Comparison of ENCODE assay signal across 18 mouse cellular contexts in the genomic region with DNA sequence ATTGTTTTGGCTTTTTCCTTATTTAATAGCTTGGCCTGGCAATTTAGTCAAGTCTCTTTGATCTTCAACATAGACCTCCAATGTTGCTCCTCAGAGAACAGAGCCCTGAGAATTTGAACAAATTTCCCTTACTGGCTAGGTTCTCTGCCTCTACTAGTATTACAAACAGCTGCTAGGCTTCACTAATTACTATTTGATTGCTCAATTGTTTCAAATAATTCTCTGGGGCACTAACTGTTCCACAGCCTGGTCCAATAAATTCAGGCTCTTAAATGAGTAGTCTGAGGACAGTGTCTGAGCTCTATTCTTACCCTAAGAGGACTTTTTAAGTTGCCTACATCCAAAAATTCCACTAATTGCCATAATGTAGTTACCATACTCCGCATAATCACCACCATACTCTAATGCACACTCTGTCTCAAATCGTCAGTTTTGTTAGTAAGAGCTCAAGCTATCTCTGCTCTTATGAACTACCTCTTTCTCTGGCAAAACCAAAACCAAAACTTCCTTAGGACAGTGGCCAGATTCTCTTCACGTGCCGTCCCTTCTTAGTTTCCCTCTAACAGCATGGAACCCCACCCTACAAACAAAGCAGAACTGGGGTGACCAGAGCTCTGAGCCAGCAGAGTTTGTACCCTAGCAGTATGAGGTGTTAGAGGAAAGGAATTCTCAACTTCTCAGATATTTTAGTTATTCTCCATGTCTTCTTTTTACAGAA.
DNase-seq lines count a peak whose midpoint lies in the region; ATAC-seq and TF ChIP-seq lines count a peak whose summit lies in the region.
"Had no signal": no experiment of that assay in that cellular context is flagged by ENCODE, and none has a peak within 500 bp of the region (broad histone marks: within the 10 kb centered on the region; RNA-seq: fewer than 3 reads in every experiment).

No protein-coding gene starts in this region.

- H3K9me3 ChIP-seq in lung, postnatal 0 days (ENCODE audit: low read length): no peaks in the 10 kb centered on the region
- no peaks in the 10 kb centered on the region for H3K9me3 ChIP-seq in midbrain, embryonic 11.5 days (ENCODE audit: control insufficient read depth, low read length)
- H3K9me3 ChIP-seq: embryonic facial prominence, embryonic 13.5 days; midbrain, embryonic 13.5 days; neural tube, embryonic 15.5 days had no signal

- peak; percentile 95 for DNase-seq in heart, adult 11 months
- no peak for DNase-seq in heart, postnatal 4 days
- peak; percentile 48 to 50 for DNase-seq in spleen, postnatal 36 days (ENCODE audit: low spot score in 2 of 2)
- no peak for DNase-seq in spleen, adult 18-20 months
- peak; percentile 64 for DNase-seq in lung, postnatal 0 days (ENCODE audit: low spot score)
- DNase-seq in splenic B cell, adult 2 months (ENCODE audit: low read depth, low spot score): peak; percentile 66
- no peak for DNase-seq in layer of hippocampus, adult 18-20 months (ENCODE audit: low spot score in 2 of 2)
- DNase-seq in midbrain, embryonic 11.5 days (ENCODE audit: low spot score, missing footprints): no peak
- DNase-seq: adrenal gland, postnatal 36 days; cerebellum, adult 9-10 months; forebrain, postnatal 0 days; thymus, postnatal 14 days had no signal

- no peaks in the 10 kb centered on the region for H3K4me1 ChIP-seq in lung, postnatal 0 days (ENCODE audit: insufficient read depth, low read depth, low read length)
- H3K4me1 ChIP-seq in midbrain, embryonic 11.5 days (ENCODE audit: control insufficient read depth, insufficient read depth, low read length): no peaks in the 10 kb centered on the region
- H3K4me1 ChIP-seq: midbrain, embryonic 13.5 days; neural tube, embryonic 15.5 days had no signal

- TF ChIP-seq EP300 in lung, postnatal 0 days (IDR thresholded peaks at IDR 0.05): no peak

- no peaks in the 10 kb centered on the region for H3K27me3 ChIP-seq in lung, postnatal 0 days (replicated peaks; ENCODE audit: insufficient read depth, low read length)
- H3K27me3 ChIP-seq in splenic B cell, adult 2 months (ENCODE audit: control insufficient read depth, insufficient read depth, low read length, poor library complexity, severe bottlenecking): no peaks in the 10 kb centered on the region
- no peaks in the 10 kb centered on the region for H3K27me3 ChIP-seq in midbrain, embryonic 11.5 days (ENCODE audit: control insufficient read depth, insufficient read depth, low read length)
- H3K27me3 ChIP-seq: embryonic facial prominence, embryonic 13.5 days; midbrain, embryonic 13.5 days; neural tube, embryonic 15.5 days had no signal

- H3K27ac ChIP-seq in lung, postnatal 0 days (ENCODE audit: low read length): peak overlapping the region; percentile 4
- H3K27ac ChIP-seq in midbrain, embryonic 11.5 days (ENCODE audit: low read depth, low read length): no peak overlapping the region
- H3K27ac ChIP-seq: embryonic facial prominence, embryonic 13.5 days; midbrain, embryonic 13.5 days; neural tube, embryonic 15.5 days had no signal

- H3K36me3 ChIP-seq in lung, postnatal 0 days (ENCODE audit: insufficient read depth, low read length): no peaks in the 10 kb centered on the region
- peaks cover 2% of the 10 kb centered on the region; the same call in 1 of the 2 replicates for H3K36me3 ChIP-seq in splenic B cell, adult 2 months (ENCODE audit: control insufficient read depth, insufficient read depth, low read length, poor library complexity, severe bottlenecking)
- no peaks in the 10 kb centered on the region for H3K36me3 ChIP-seq in midbrain, embryonic 11.5 days (ENCODE audit: control insufficient read depth, insufficient read depth, low read length)
- H3K36me3 ChIP-seq: embryonic facial prominence, embryonic 13.5 days; midbrain, embryonic 13.5 days; neural tube, embryonic 15.5 days had no signal

- H3K4me3 ChIP-seq in lung, postnatal 0 days (ENCODE audit: low read depth, low read length): no peak overlapping the region
- no peak overlapping the region for H3K4me3 ChIP-seq in midbrain, embryonic 11.5 days (ENCODE audit: low read depth, low read length)
- H3K4me3 ChIP-seq: embryonic facial prominence, embryonic 13.5 days; midbrain, embryonic 13.5 days; neural tube, embryonic 15.5 days had no signal

- WGBS in lung, postnatal 0 days: 59% methylated on average over 4 of the region's 4 CpGs
- 92% methylated on average over 4 of the region's 4 CpGs for WGBS in midbrain, embryonic 11.5 days

- no peak overlapping the region for H3K9ac ChIP-seq in lung, postnatal 0 days (replicated peaks; ENCODE audit: low read depth)
- H3K9ac ChIP-seq in midbrain, embryonic 11.5 days (ENCODE audit: low read length): no peak overlapping the region
- H3K9ac ChIP-seq: embryonic facial prominence, embryonic 13.5 days; forebrain, postnatal 0 days; midbrain, embryonic 13.5 days; neural tube, embryonic 15.5 days had no signal

- peak; percentile 60 for ATAC-seq in lung, postnatal 0 days
- no peak for ATAC-seq in midbrain, embryonic 11.5 days (ENCODE audit: low FRiP score)
- ATAC-seq: CD4-positive, CD25-positive, alpha-beta regulatory T cell, adult 4 months; forebrain, postnatal 0 days; intestine, postnatal 0 days; midbrain, embryonic 13.5 days had no signal

- TF ChIP-seq CTCF in lung, postnatal 0 days (IDR thresholded peaks at IDR 0.05): no peak

- H3K4me2 ChIP-seq in lung, postnatal 0 days (replicated peaks; ENCODE audit: low read depth, low read length): no peak overlapping the region; the same call in 1 of the 2 replicates
- H3K4me2 ChIP-seq in midbrain, embryonic 11.5 days: no peak overlapping the region
- H3K4me2 ChIP-seq: embryonic facial prominence, embryonic 13.5 days; liver, embryonic 11.5 days; midbrain, embryonic 13.5 days; neural tube, embryonic 15.5 days had no signal

Comparison
In these comparisons a context has a peak if more than half of its experiments do, and no peak if none do; other contexts are left out.
1. DNase-seq: peak in heart, adult 11 months (single experiment), spleen, postnatal 36 days (2 of 2), lung, postnatal 0 days (single experiment) and splenic B cell, adult 2 months (single experiment); none in heart, postnatal 4 days (single experiment), spleen, adult 18-20 months (0 of 2), layer of hippocampus, adult 18-20 months (0 of 2) and midbrain, embryonic 11.5 days (single experiment).